Mouse (Mus musculus): ENCODE results near the gene H2-T23. TPM values are rescaled to one million over a fixed set of nuclear protein-coding genes. Genes with fewer than 3 reads are reported as not detected.
"Not testable (repeated sequence)": the region's sequence is repeated elsewhere in the genome, so short reads cannot be mapped to it uniquely, and the experiment has no call there.

H2-T23 gene
- polyA plus RNA-seq (2012; rRNA removed): 380 and 457 TPM in 2 replicates

- peak; percentile 75 for DNase-seq
- H3K27me3 ChIP-seq (ENCODE audit: control insufficient read depth, insufficient read depth, low read length); H3K36me3 ChIP-seq (ENCODE audit: control insufficient read depth, insufficient read depth, low read length): not testable (repeated sequence)
- peak; percentile 70 for TF ChIP-seq POLR2A (IDR thresholded peaks at IDR 0.05; ENCODE audit: control insufficient read depth, extremely low read depth, insufficient read depth, low read length, poor library complexity)
- peak within 1 kb of the TSS; percentile 95 for H3K4me3 ChIP-seq (ENCODE audit: control insufficient read depth, insufficient read depth, low read length)
- peaks cover 16% of the 10 kb centered on the region for H3K4me1 ChIP-seq (replicated peaks; ENCODE audit: control insufficient read depth, insufficient read depth, low read length)
- under 1% methylated on average over 25 of the region's 25 CpGs for WGBS
- peak within 1 kb of the TSS; percentile 90 for H3K27ac ChIP-seq (ENCODE audit: control insufficient read depth, insufficient read depth, low read length)
Observed at GRCm38 (mm10) chr17:36032351-36032875, at the start of gene H2-T23. H2-T23 (minus strand) TSS chr17:36032855.

DNA sequence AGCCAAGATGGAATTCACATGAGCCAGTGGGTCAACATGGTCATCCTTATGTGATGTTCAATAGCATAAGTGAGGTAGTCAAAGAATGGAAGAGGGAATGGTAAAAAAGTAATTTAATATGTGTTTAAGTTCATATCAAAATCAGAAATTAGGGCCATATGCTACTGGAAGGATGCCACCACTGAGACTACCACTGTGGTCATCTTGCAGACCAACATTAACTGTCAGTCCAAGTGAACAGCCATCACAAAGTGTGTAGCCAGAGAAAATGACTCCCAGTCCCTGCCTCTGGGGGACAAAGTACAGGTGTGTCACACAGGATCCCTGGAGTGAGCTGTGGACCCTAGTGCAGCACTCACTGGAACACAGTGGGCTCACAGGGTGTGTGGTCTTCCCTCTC lies 49.2 kb upstream of the H2-T23 start:
- DNase-seq; H3K36me3 ChIP-seq (ENCODE audit: control insufficient read depth, insufficient read depth, low read length); H3K4me3 ChIP-seq (ENCODE audit: control insufficient read depth, insufficient read depth, low read length); H3K27me3 ChIP-seq (ENCODE audit: control insufficient read depth, insufficient read depth, low read length); H3K27ac ChIP-seq (ENCODE audit: control insufficient read depth, insufficient read depth, low read length): not testable (repeated sequence)
- H3K4me1 ChIP-seq (replicated peaks; ENCODE audit: control insufficient read depth, insufficient read depth, low read length): peaks cover 14% of the 10 kb centered on the region

DNA sequence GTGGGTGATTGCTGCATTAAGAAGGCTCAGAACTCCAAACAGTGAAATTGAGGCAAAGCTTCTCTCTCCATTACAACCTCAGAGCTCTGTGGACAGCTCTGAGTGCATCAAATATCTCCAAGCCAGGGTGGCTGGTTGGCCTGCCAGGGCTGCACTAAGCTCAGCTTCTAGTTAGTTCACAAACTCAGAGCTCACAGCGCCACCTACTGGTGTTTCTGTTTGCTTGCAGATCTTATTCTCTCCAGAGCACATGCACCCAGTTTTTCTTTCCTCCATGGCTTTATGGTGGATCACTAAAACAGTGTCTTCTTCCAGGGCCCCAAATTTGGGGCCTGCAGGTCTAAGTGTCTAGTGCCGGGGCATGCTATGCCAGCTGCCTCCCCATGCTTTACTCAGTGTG lies 28.2 kb upstream of the H2-T23 start:
- H3K27me3 ChIP-seq (ENCODE audit: control insufficient read depth, insufficient read depth, low read length): no peaks in the 10 kb centered on the region
- WGBS: 33% methylated on average over 2 of the region's 2 CpGs
- no peak overlapping the region for H3K27ac ChIP-seq (ENCODE audit: control insufficient read depth, insufficient read depth, low read length)
- H3K36me3 ChIP-seq (ENCODE audit: control insufficient read depth, insufficient read depth, low read length): no peaks in the 10 kb centered on the region
- TF ChIP-seq POLR2A (IDR thresholded peaks at IDR 0.05; ENCODE audit: control insufficient read depth, extremely low read depth, insufficient read depth, low read length, poor library complexity) (no peak), CTCF (IDR thresholded peaks at IDR 0.05; ENCODE audit: borderline replicate concordance, control insufficient read depth, extremely low read depth, insufficient read depth, low read length, poor library complexity) (no peak)
- H3K4me3 ChIP-seq (ENCODE audit: control insufficient read depth, insufficient read depth, low read length): no peak overlapping the region
- peaks cover 4% of the 10 kb centered on the region; the same call in 1 of the 2 replicates for H3K4me1 ChIP-seq (replicated peaks; ENCODE audit: control insufficient read depth, insufficient read depth, low read length)
- DNase-seq: peak; percentile 95

GRCm38 (mm10) chr17:36058362-36058761 lies 25.7 kb upstream of the H2-T23 start, which contains the start of gene Gm11127:
Gm11127 (minus strand) TSS chr17:36058371.
- H3K27me3 ChIP-seq (ENCODE audit: control insufficient read depth, insufficient read depth, low read length); H3K4me1 ChIP-seq (replicated peaks; ENCODE audit: control insufficient read depth, insufficient read depth, low read length); H3K4me3 ChIP-seq (ENCODE audit: control insufficient read depth, insufficient read depth, low read length); H3K36me3 ChIP-seq (ENCODE audit: control insufficient read depth, insufficient read depth, low read length); DNase-seq; H3K27ac ChIP-seq (ENCODE audit: control insufficient read depth, insufficient read depth, low read length): not testable (repeated sequence)
- WGBS: 81% methylated on average over 1 of the region's 1 CpGs

GRCm38 (mm10) chr17:36057927-36058326 lies 25.3 kb upstream of the H2-T23 start:
- not testable (repeated sequence) for H3K27ac ChIP-seq (ENCODE audit: control insufficient read depth, insufficient read depth, low read length); H3K4me1 ChIP-seq (replicated peaks; ENCODE audit: control insufficient read depth, insufficient read depth, low read length); H3K27me3 ChIP-seq (ENCODE audit: control insufficient read depth, insufficient read depth, low read length); H3K36me3 ChIP-seq (ENCODE audit: control insufficient read depth, insufficient read depth, low read length); H3K4me3 ChIP-seq (ENCODE audit: control insufficient read depth, insufficient read depth, low read length); DNase-seq
- 94% methylated on average over 25 of the region's 25 CpGs for WGBS

DNA sequence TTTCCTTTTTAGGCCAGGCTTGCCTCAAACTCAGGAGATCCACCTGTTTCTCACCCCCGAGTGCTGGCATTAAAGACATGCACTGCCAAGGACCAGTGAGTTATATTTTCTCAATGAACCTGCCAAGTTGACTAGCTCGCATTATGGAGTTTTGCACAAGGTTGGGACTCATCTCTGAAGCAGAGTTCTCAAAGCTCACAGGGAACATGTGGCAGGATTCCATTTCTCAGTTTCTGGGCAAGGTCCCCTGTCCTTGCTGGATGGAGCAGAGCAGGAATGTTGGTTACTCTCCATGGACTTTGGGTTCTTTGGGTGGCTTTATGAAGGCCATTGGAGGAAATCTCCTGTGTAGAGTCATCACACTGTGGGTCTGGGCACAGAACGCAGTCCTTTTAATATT lies 10.6 kb upstream of the H2-T23 start:
- Histone ChIP-seq H3K4me3 (ENCODE audit: control insufficient read depth, insufficient read depth, low read length) (peak overlapping the region; percentile 95), H3K4me1 (replicated peaks; ENCODE audit: control insufficient read depth, insufficient read depth, low read length) (peaks cover 22% of the 10 kb centered on the region), H3K27ac (ENCODE audit: control insufficient read depth, insufficient read depth, low read length) (peak overlapping the region; percentile 86), H3K36me3 (ENCODE audit: control insufficient read depth, insufficient read depth, low read length) (no peaks in the 10 kb centered on the region), H3K27me3 (ENCODE audit: control insufficient read depth, insufficient read depth, low read length) (no peaks in the 10 kb centered on the region)
- DNase-seq: no peak
- no peak for TF ChIP-seq CTCF (IDR thresholded peaks at IDR 0.05; ENCODE audit: borderline replicate concordance, control insufficient read depth, extremely low read depth, insufficient read depth, low read length, poor library complexity)
- no peak for TF ChIP-seq POLR2A (IDR thresholded peaks at IDR 0.05; ENCODE audit: control insufficient read depth, extremely low read depth, insufficient read depth, low read length, poor library complexity)
- 18% methylated on average over 3 of the region's 3 CpGs for WGBS

- peak; percentile 98 for TF ChIP-seq POLR2A (IDR thresholded peaks at IDR 0.05; ENCODE audit: control insufficient read depth, extremely low read depth, insufficient read depth, low read length, poor library complexity)
- H3K27ac ChIP-seq (ENCODE audit: control insufficient read depth, insufficient read depth, low read length): peak within 1 kb of the TSS; percentile 86
- WGBS: under 1% methylated on average over 12 of the region's 12 CpGs
Observed at GRCm38 (mm10) chr17:36042610-36043169, 10.0 kb upstream of the H2-T23 start, which contains the start of the genes H2-T22 and Gm6034. H2-T22 (minus strand) TSS chr17:36042747. Gm6034 (plus strand) TSS chr17:36042961.

More at GRCm38 (mm10) chr17:36042610-36043169, 10.0 kb upstream of the H2-T23 start, which contains the start of the genes H2-T22 and Gm6034:
- DNase-seq: peak; percentile 82
- Histone ChIP-seq H3K4me1 (replicated peaks; ENCODE audit: control insufficient read depth, insufficient read depth, low read length) (peaks cover 22% of the 10 kb centered on the region), H3K4me3 (ENCODE audit: control insufficient read depth, insufficient read depth, low read length) (peak within 1 kb of the TSS; percentile 95)
- not testable (repeated sequence) for H3K36me3 ChIP-seq (ENCODE audit: control insufficient read depth, insufficient read depth, low read length); H3K27me3 ChIP-seq (ENCODE audit: control insufficient read depth, insufficient read depth, low read length)
